Mouse (Mus musculus) ES-Bruce4 (cell line): Measurements from ENCODE around the gene Dld. TPM values are rescaled to one million over a fixed set of nuclear protein-coding genes. Genes with fewer than 3 reads are reported as not detected.

Source experiments
- H3K27ac ChIP-seq: 2 replicates; pipeline ENCODE4 v1.5.1; 2012; ENCODE audit warnings: low read length, inconsistent platforms; ENCODE audit not compliant: insufficient read depth
- H3K27me3 ChIP-seq: 2 replicates; pipeline ENCODE4 v1.6.1; 2012; ENCODE audit warnings: mild to moderate bottlenecking, low read length, inconsistent platforms; ENCODE audit not compliant: control insufficient read depth, poor library complexity, insufficient read depth, severe bottlenecking
- H3K36me3 ChIP-seq: 2 replicates; pipeline ENCODE4 v1.6.1; 2012; ENCODE audit warnings: inconsistent platforms, mild to moderate bottlenecking, low read length, moderate library complexity; ENCODE audit not compliant: control insufficient read depth, poor library complexity, insufficient read depth, severe bottlenecking
- H3K4me1 ChIP-seq: one replicate; pipeline ENCODE4 v1.8.1; 2011; ENCODE audit warnings: low read length; ENCODE audit not compliant: control insufficient read depth, insufficient read depth
- H3K4me3 ChIP-seq: 2 replicates; pipeline ENCODE4 v1.5.1; 2011; ENCODE audit warnings: low read depth, mild to moderate bottlenecking, low read length
- H3K9ac ChIP-seq: 2 replicates; pipeline ENCODE4 v1.6.1; 2012; ENCODE audit warnings: low read depth, mild to moderate bottlenecking, inconsistent platforms; ENCODE audit not compliant: poor library complexity, severe bottlenecking
- H3K9me3 ChIP-seq: replicated peaks from 2 replicates; pipeline ENCODE4 v1.6.1; 2012; ENCODE audit warnings: mild to moderate bottlenecking, low read length, inconsistent platforms; ENCODE audit not compliant: control insufficient read depth, poor library complexity, insufficient read depth, severe bottlenecking
- CTCF ChIP-seq: IDR thresholded peaks from one replicate; pipeline ENCODE4 v1.8.1; 2011; ENCODE audit warnings: low read depth, low read length
- EP300 ChIP-seq: IDR thresholded peaks from 2 replicates; pipeline ENCODE4 v1.6.1; 2011; ENCODE audit warnings: low read depth, low read length; ENCODE audit not compliant: insufficient read depth
- POLR2A ChIP-seq: IDR thresholded peaks from one replicate; pipeline ENCODE4 v1.8.1; 2011; ENCODE audit warnings: low read length; ENCODE audit not compliant: insufficient read depth
- polyA plus RNA-seq: library from polyadenylated mRNA; stranded (reverse); fragments of >200 nt; gene quantifications from 2 replicates; pipeline ENCODE4 v1.2.4, GENCODE M21; 2011; ENCODE audit warnings: low read depth; ENCODE audit not compliant: missing spikeins, insufficient read depth, insufficient read length

Dld gene
- polyA plus RNA-seq, 1 experiment = 156 TPM

GRCm38 (mm10) chr12:31374603-31375282, 23.5 kb upstream of the Dld start:
- Histone ChIP-seq H3K4me1 (no peaks in the 10 kb centered on the region), H3K4me3 (no peak overlapping the region), H3K27ac (no peak overlapping the region), H3K9ac (no peak overlapping the region), H3K27me3 (no peaks in the 10 kb centered on the region), H3K9me3 (peaks cover 18% of the 10 kb centered on the region), H3K36me3 (no peaks in the 10 kb centered on the region)
- TF ChIP-seq CTCF (peak; percentile 24), EP300 (no peak), POLR2A (no peak)

- Histone ChIP-seq H3K4me3 (no peak overlapping the region), H3K9me3 (peaks cover 10% of the 10 kb centered on the region), H3K9ac (no peak overlapping the region), H3K27me3 (no peaks in the 10 kb centered on the region), H3K36me3 (no peaks in the 10 kb centered on the region), H3K4me1 (no peaks in the 10 kb centered on the region), H3K27ac (no peak overlapping the region)
- no peak for TF ChIP-seq POLR2A
- no peak for TF ChIP-seq CTCF
- TF ChIP-seq EP300 = no peak
These were observed 18.4 kb upstream of the Dld start for GRCm38 (mm10) chr12:31369656-31370055.

- Histone ChIP-seq H3K4me3 (no peak overlapping the region), H3K36me3 (no peaks in the 10 kb centered on the region), H3K9me3 (peaks cover 6% of the 10 kb centered on the region), H3K27me3 (no peaks in the 10 kb centered on the region), H3K27ac (no peak overlapping the region), H3K9ac (no peak overlapping the region), H3K4me1 (no peaks in the 10 kb centered on the region)
- no peak for TF ChIP-seq POLR2A
- TF ChIP-seq CTCF = no peak
- no peak for TF ChIP-seq EP300
These were observed 17.9 kb upstream of the Dld start for GRCm38 (mm10) chr12:31369118-31369517.

GRCm38 (mm10) chr12:31367721-31368120, 16.5 kb upstream of the Dld start:
- TF ChIP-seq POLR2A = no peak
- no peak for TF ChIP-seq EP300
- no peak for TF ChIP-seq CTCF
- Histone ChIP-seq H3K4me1 (no peaks in the 10 kb centered on the region), H3K9ac (no peak overlapping the region)

GRCm38 (mm10) chr12:31366428-31366827, 15.2 kb upstream of the Dld start:
- Histone ChIP-seq H3K9me3 (peaks cover 6% of the 10 kb centered on the region), H3K27ac (no peak overlapping the region), H3K27me3 (no peaks in the 10 kb centered on the region), H3K4me3 (no peak overlapping the region), H3K9ac (no peak overlapping the region), H3K4me1 (no peaks in the 10 kb centered on the region), H3K36me3 (no peaks in the 10 kb centered on the region)
- TF ChIP-seq POLR2A (no peak), CTCF (no peak), EP300 (no peak)

More at GRCm38 (mm10) chr12:31367721-31368120, 16.5 kb upstream of the Dld start:
- no peak overlapping the region for H3K27ac ChIP-seq
- H3K27me3 ChIP-seq = no peaks in the 10 kb centered on the region
- no peaks in the 10 kb centered on the region for H3K36me3 ChIP-seq
- peaks cover 6% of the 10 kb centered on the region for H3K9me3 ChIP-seq
- H3K4me3 ChIP-seq = no peak overlapping the region

- TF ChIP-seq EP300 = no peak
- TF ChIP-seq CTCF = no peak
- TF ChIP-seq POLR2A = no peak
- H3K36me3 ChIP-seq = peaks cover 8% of the 10 kb centered on the region
- H3K4me3 ChIP-seq = peak overlapping the region; percentile 85
- H3K27me3 ChIP-seq = no peaks in the 10 kb centered on the region
- peaks cover 4% of the 10 kb centered on the region for H3K9me3 ChIP-seq
- H3K9ac ChIP-seq = peak overlapping the region; percentile 87
- no peaks in the 10 kb centered on the region for H3K4me1 ChIP-seq
- H3K27ac ChIP-seq = no peak overlapping the region
These were observed 886 bp downstream of the Dld start for GRCm38 (mm10) chr12:31350191-31350943.
